Mouse (Mus musculus) thymus, adult 2 months (tissue): ENCODE measurements around the gene Gmppb. TPM values are rescaled to one million over a fixed set of nuclear protein-coding genes. Genes with fewer than 3 reads are reported as not detected.

Experiments
- DNase-seq: peaks from one replicate; pipeline ENCODE4 v3.0.0; 2021
- H3K27ac ChIP-seq: fragments of 200-500 bp; 2 replicates; pipeline ENCODE4 v1.5.1; 2012; ENCODE audit warnings: low read length, control low read depth; ENCODE audit not compliant: control insufficient read depth, insufficient read depth
- H3K27me3 ChIP-seq: fragments of 200-500 bp; 2 replicates; pipeline ENCODE4 v1.6.1; 2012; ENCODE audit warnings: mild to moderate bottlenecking, low read length, moderate library complexity, mixed read lengths; ENCODE audit not compliant: control insufficient read depth, insufficient read depth
- H3K36me3 ChIP-seq: fragments of 200-500 bp; 2 replicates; pipeline ENCODE4 v1.6.1; 2012; ENCODE audit warnings: mild to moderate bottlenecking, low read length, moderate library complexity; ENCODE audit not compliant: control insufficient read depth, insufficient read depth
- H3K4me1 ChIP-seq: fragments of 200-500 bp; replicated peaks from 2 replicates; pipeline ENCODE4 v1.6.1; 2012; ENCODE audit warnings: low read length; ENCODE audit not compliant: control insufficient read depth, insufficient read depth
- H3K4me3 ChIP-seq: fragments of 200-500 bp; 2 replicates; pipeline ENCODE4 v1.5.1; 2012; ENCODE audit warnings: mild to moderate bottlenecking, low read length, control low read depth, moderate library complexity; ENCODE audit not compliant: control insufficient read depth, insufficient read depth
- CTCF ChIP-seq: fragments of 200-500 bp; IDR thresholded peaks from 2 replicates; pipeline ENCODE4 v1.5.1; 2012; ENCODE audit warnings: mild to moderate bottlenecking, control low read depth, low read length, moderate library complexity, borderline replicate concordance; ENCODE audit not compliant: control insufficient read depth, poor library complexity, insufficient read depth; ENCODE audit errors: extremely low read depth
- POLR2A ChIP-seq: fragments of 200-500 bp; IDR thresholded peaks from 2 replicates; pipeline ENCODE4 v1.6.1; 2012; ENCODE audit warnings: mild to moderate bottlenecking, low read length, control low read depth, moderate library complexity; ENCODE audit not compliant: control insufficient read depth, poor library complexity, insufficient read depth; ENCODE audit errors: extremely low read depth
- WGBS: fragments of 180-500 bp; shearing (Covaris S2); methylation state at CpG from one replicate; pipeline ENCODE4 v1.1.7; 2018; 5-methylcytosine and 5-hydroxymethylcytosine counted together
- polyA plus RNA-seq: library from polyadenylated mRNA; depleted of rRNA; stranded (reverse); fragments of >200 nt; gene quantifications from 2 replicates; pipeline ENCODE4 v1.2.3, GENCODE M21; 2012

Gene Gmppb
- polyA plus RNA-seq, 1 experiment = 20.9 TPM

GRCm38 (mm10) chr9:108054331-108055040, 5.4 kb downstream of the Gmppb start:
- Histone ChIP-seq H3K36me3 (peaks cover 11% of the 10 kb centered on the region), H3K4me3 (no peak overlapping the region), H3K27me3 (no peaks in the 10 kb centered on the region), H3K27ac (no peak overlapping the region), H3K4me1 (peaks cover 9% of the 10 kb centered on the region)
- TF ChIP-seq POLR2A = no peak
- no peak for TF ChIP-seq CTCF
- WGBS = 95% methylated on average over 22 of the region's 22 CpGs
- DNase-seq = no peak

- Histone ChIP-seq H3K4me3 (no peak overlapping the region), H3K4me1 (peaks cover 4% of the 10 kb centered on the region), H3K27me3 (no peaks in the 10 kb centered on the region), H3K36me3 (peaks cover 11% of the 10 kb centered on the region), H3K27ac (no peak overlapping the region)
- WGBS = 54% methylated on average over 1 of the region's 1 CpGs
- no peak for DNase-seq
- no peak for TF ChIP-seq CTCF
- TF ChIP-seq POLR2A = no peak
Measured at GRCm38 (mm10) chr9:108055061-108055460, 6.0 kb downstream of the Gmppb start.

GRCm38 (mm10) chr9:108055661-108056237, 6.7 kb downstream of the Gmppb start:
- DNase-seq = no peak
- Histone ChIP-seq H3K27ac (no peak overlapping the region), H3K4me1 (peaks cover 4% of the 10 kb centered on the region), H3K27me3 (no peaks in the 10 kb centered on the region), H3K36me3 (peaks cover 11% of the 10 kb centered on the region), H3K4me3 (no peak overlapping the region)
- WGBS = 97% methylated on average over 6 of the region's 6 CpGs
- TF ChIP-seq CTCF = no peak
- no peak for TF ChIP-seq POLR2A

- H3K4me1 ChIP-seq = peaks cover 4% of the 10 kb centered on the region
- 97% methylated on average over 28 of the region's 28 CpGs for WGBS
- no peak overlapping the region for H3K27ac ChIP-seq
- no peak overlapping the region for H3K4me3 ChIP-seq
- no peak for TF ChIP-seq POLR2A
- TF ChIP-seq CTCF = no peak
- H3K36me3 ChIP-seq = peaks cover 7% of the 10 kb centered on the region
- no peaks in the 10 kb centered on the region for H3K27me3 ChIP-seq
- DNase-seq = no peak
Measured at GRCm38 (mm10) chr9:108056361-108057261, 7.6 kb downstream of the Gmppb start.

DNA sequence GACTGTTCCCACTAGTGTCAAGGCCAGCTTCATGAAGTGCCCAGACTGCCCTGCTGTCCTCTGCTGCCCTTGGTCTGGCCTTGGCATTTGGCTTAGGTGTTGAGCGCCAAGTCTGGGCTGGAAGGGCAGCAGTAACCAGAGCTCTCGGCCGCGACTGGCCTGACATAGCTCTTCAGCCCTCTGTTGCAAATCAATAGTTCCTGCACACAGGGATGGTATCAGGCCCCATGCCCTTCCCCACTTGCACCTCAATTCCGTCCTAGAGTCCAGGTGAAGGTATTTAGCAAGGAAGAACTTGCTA, 8.2 kb downstream of the Gmppb start:
- H3K27me3 ChIP-seq = no peaks in the 10 kb centered on the region
- H3K36me3 ChIP-seq = peaks cover 6% of the 10 kb centered on the region; the same call in 1 of the 2 replicates
- H3K4me3 ChIP-seq = no peak overlapping the region
- no peak for TF ChIP-seq POLR2A
- TF ChIP-seq CTCF = no peak
- no peak overlapping the region for H3K27ac ChIP-seq
- H3K4me1 ChIP-seq = peaks cover 4% of the 10 kb centered on the region
- 97% methylated on average over 5 of the region's 5 CpGs for WGBS
- no peak for DNase-seq

- H3K27ac ChIP-seq = no peak overlapping the region
- no peak for DNase-seq
- peaks cover under 1% of the 10 kb centered on the region; the same call in 1 of the 2 replicates for H3K4me1 ChIP-seq
- peaks cover 9% of the 10 kb centered on the region; the same call in 1 of the 2 replicates for H3K36me3 ChIP-seq
- no peak for TF ChIP-seq POLR2A
- TF ChIP-seq CTCF = no peak
- H3K4me3 ChIP-seq = no peak overlapping the region
- WGBS = 96% methylated on average over 9 of the region's 9 CpGs
- no peaks in the 10 kb centered on the region for H3K27me3 ChIP-seq
Measured at GRCm38 (mm10) chr9:108058291-108058690, 9.2 kb downstream of the Gmppb start.
